In the genomic region with DNA sequence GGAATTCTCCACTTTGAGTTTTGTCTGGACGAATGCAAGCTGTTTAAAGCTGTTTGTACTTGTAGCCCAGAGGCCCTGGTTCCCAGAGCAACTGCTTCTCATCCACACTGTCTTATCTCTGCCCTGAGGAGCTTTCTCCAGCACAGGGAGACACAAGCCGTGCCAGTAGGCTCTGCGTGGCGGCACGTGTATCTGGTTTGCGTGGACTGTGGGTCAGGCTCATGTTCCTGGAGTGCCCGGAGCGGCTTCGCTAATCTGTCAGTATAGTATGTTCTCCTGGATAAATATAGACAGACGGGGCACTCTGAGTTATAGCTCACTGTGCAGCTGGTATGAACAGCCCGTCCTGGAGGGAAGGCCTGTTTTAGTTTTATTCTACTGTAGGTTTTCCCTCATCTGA, we compare ENCODE assay signal across 10 mouse cellular contexts.
DNase-seq lines count a peak whose midpoint lies in the region; ATAC-seq and TF ChIP-seq lines count a peak whose summit lies in the region.
"Had no signal": no experiment of that assay in that cellular context is flagged by ENCODE, and none has a peak within 500 bp of the region (broad histone marks: within the 10 kb centered on the region; RNA-seq: fewer than 3 reads in every experiment).

No protein-coding gene starts in this region.

- H3K4me3 ChIP-seq in kidney, embryonic 15.5 days (replicated peaks): no peak overlapping the region
- H3K4me3 ChIP-seq in gastrocnemius, adult 2 months: peak overlapping the region; percentile 75
- peak overlapping the region; percentile 38 for H3K4me3 ChIP-seq in heart, embryonic 13.5 days
- H3K4me3 ChIP-seq in limb, embryonic 13.5 days: no peak overlapping the region
- H3K4me3 ChIP-seq in forebrain, embryonic 10.5 days: no peak overlapping the region

- H3K9me3 ChIP-seq in kidney, embryonic 15.5 days (replicated peaks): no peaks in the 10 kb centered on the region
- H3K9me3 ChIP-seq in heart, embryonic 13.5 days: no peaks in the 10 kb centered on the region
- H3K9me3 ChIP-seq in limb, embryonic 13.5 days: no peaks in the 10 kb centered on the region
- no peaks in the 10 kb centered on the region for H3K9me3 ChIP-seq in forebrain, embryonic 10.5 days

- TF ChIP-seq CTCF in gastrocnemius, adult 2 months (IDR thresholded peaks at IDR 0.05): no peak

- peak; percentile 12 to 39 for DNase-seq in kidney, postnatal 4 days
- DNase-seq in gastrocnemius, adult 2 months: peak; percentile 82
- DNase-seq in forebrain, embryonic 10.5 days (ENCODE audit: extremely low spot score, low spot score): no peak
- no peak for DNase-seq in thymus, postnatal 36 days
- DNase-seq in cerebellum, postnatal 10 days: no peak
- DNase-seq: midbrain, embryonic 14.5 days; spleen, adult 18-20 months had no signal

- H3K4me2 ChIP-seq in kidney, embryonic 15.5 days: no peak overlapping the region
- peak overlapping the region; percentile 63 for H3K4me2 ChIP-seq in heart, embryonic 13.5 days
- no peak overlapping the region for H3K4me2 ChIP-seq in limb, embryonic 13.5 days (replicated peaks)

- ATAC-seq in kidney, embryonic 15.5 days (replicated peaks; ENCODE audit: low FRiP score): no peak
- ATAC-seq in heart, embryonic 13.5 days (ENCODE audit: extremely low read depth, insufficient number of reproducible peaks, low FRiP score, low TSS enrichment): peak; percentile 53
- peak; percentile 74 for ATAC-seq in limb, embryonic 13.5 days (ENCODE audit: low FRiP score, low read depth)

- 58% methylated on average over 11 of the region's 11 CpGs for WGBS in kidney, embryonic 15.5 days
- WGBS in heart, embryonic 13.5 days: 18% methylated on average over 11 of the region's 11 CpGs
- 60% methylated on average over 11 of the region's 11 CpGs for WGBS in limb, embryonic 13.5 days
- 91% methylated on average over 11 of the region's 11 CpGs for WGBS in forebrain, embryonic 10.5 days

- H3K27me3 ChIP-seq in kidney, embryonic 15.5 days: no peaks in the 10 kb centered on the region
- H3K27me3 ChIP-seq in heart, embryonic 13.5 days (replicated peaks): no peaks in the 10 kb centered on the region
- H3K27me3 ChIP-seq in limb, embryonic 13.5 days: no peaks in the 10 kb centered on the region
- H3K27me3 ChIP-seq in forebrain, embryonic 10.5 days (ENCODE audit: poor library complexity, severe bottlenecking): no peaks in the 10 kb centered on the region

- no peak overlapping the region for H3K9ac ChIP-seq in kidney, embryonic 15.5 days
- peak overlapping the region; percentile 78 for H3K9ac ChIP-seq in heart, embryonic 13.5 days
- no peak overlapping the region for H3K9ac ChIP-seq in limb, embryonic 13.5 days

- H3K4me1 ChIP-seq in kidney, embryonic 15.5 days: peaks cover 13% of the 10 kb centered on the region
- H3K4me1 ChIP-seq in heart, embryonic 13.5 days: peaks cover 58% of the 10 kb centered on the region
- H3K4me1 ChIP-seq in limb, embryonic 13.5 days: peaks cover 22% of the 10 kb centered on the region
- H3K4me1 ChIP-seq in forebrain, embryonic 10.5 days: peaks cover 12% of the 10 kb centered on the region

- H3K36me3 ChIP-seq in kidney, embryonic 15.5 days: no peaks in the 10 kb centered on the region
- no peaks in the 10 kb centered on the region for H3K36me3 ChIP-seq in heart, embryonic 13.5 days
- no peaks in the 10 kb centered on the region for H3K36me3 ChIP-seq in limb, embryonic 13.5 days
- no peaks in the 10 kb centered on the region for H3K36me3 ChIP-seq in forebrain, embryonic 10.5 days (replicated peaks)

- intact Hi-C loops in gastrocnemius, adult 2 months (cut with DNase I): loop anchor here (2.0 kb wide), 1 partner anchor 42 kb away; no protein-coding TSS in a partner anchor

- no peak overlapping the region for H3K27ac ChIP-seq in kidney, embryonic 15.5 days
- H3K27ac ChIP-seq in gastrocnemius, adult 2 months: peak overlapping the region; percentile 95
- peak overlapping the region; percentile 96 for H3K27ac ChIP-seq in heart, embryonic 13.5 days (replicated peaks)
- peak overlapping the region; percentile 44; the same call in 1 of the 2 replicates for H3K27ac ChIP-seq in limb, embryonic 13.5 days
- no peak overlapping the region for H3K27ac ChIP-seq in forebrain, embryonic 10.5 days

Comparison
In these comparisons a context has a peak if more than half of its experiments do, and no peak if none do; other contexts are left out.
1. DNase-seq: peak in kidney, postnatal 4 days (2 of 2) and gastrocnemius, adult 2 months (single experiment); none in forebrain, embryonic 10.5 days (single experiment), thymus, postnatal 36 days (0 of 2) and cerebellum, postnatal 10 days (0 of 2).
2. H3K27ac ChIP-seq: peak in gastrocnemius, adult 2 months (single experiment), heart, embryonic 13.5 days (single experiment) and limb, embryonic 13.5 days (single experiment); none in kidney, embryonic 15.5 days (single experiment) and forebrain, embryonic 10.5 days (single experiment).
3. H3K4me3 ChIP-seq: peak in gastrocnemius, adult 2 months (single experiment) and heart, embryonic 13.5 days (single experiment); none in kidney, embryonic 15.5 days (single experiment), limb, embryonic 13.5 days (single experiment) and forebrain, embryonic 10.5 days (single experiment).